Mouse (Mus musculus): Measurements from ENCODE around the gene Rbm20.

GRCm38 (mm10) chr19:53762749-53763438 lies 85.8 kb downstream of the Rbm20 start:
- no peak for TF ChIP-seq POLR2A (IDR thresholded peaks at IDR 0.05; ENCODE audit: borderline replicate concordance, insufficient read depth, low read length)
- no peak; the same call in 1 of the 2 replicates for TF ChIP-seq CTCF (IDR thresholded peaks at IDR 0.05; ENCODE audit: borderline replicate concordance, insufficient read depth, low read depth, low read length)
